In the genomic region with DNA sequence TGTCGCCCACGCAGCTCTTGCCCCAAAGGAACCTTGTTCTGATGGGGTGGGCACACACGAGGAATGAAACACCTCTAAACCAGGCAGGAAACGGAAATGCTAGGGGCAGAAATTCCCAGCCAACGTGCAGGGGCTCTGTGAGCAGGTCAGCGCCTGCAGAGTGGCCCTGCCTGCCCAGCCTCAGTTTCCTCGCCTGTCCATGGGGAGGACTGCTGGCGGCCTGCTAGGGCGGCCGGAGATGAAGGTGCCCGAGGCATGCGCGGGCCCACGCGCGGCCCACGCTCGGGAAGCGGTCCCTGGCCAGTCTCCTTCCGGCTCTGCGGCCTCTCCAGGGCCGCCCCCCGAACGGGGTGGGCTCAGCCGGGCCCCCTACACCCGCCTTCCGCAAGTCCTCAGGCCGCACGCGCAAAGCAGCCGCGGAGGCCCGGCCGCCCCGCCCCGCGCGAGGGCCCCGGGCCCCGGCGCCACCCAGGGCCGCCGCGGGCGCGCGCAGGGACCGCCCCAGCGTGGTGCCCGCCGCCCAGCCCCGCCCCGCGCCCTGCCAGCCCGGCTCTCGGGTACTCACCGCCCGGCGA, we compare ENCODE assay signal across 8 mouse cellular contexts. TPM values are rescaled to one million over a fixed set of nuclear protein-coding genes. Genes with fewer than 3 reads are reported as not detected.
DNase-seq lines count a peak whose midpoint lies in the region; ATAC-seq lines count a peak whose summit lies in the region.

No protein-coding gene starts in this region.

- peaks cover 10% of the 10 kb centered on the region for H3K4me1 ChIP-seq in heart, embryonic 15.5 days (replicated peaks)
- peaks cover 5% of the 10 kb centered on the region; the same call in 1 of the 2 replicates for H3K4me1 ChIP-seq in midbrain, embryonic 11.5 days (ENCODE audit: control insufficient read depth, insufficient read depth, low read length)

- H3K27ac ChIP-seq in heart, embryonic 15.5 days, result no peak overlapping the region
- H3K27ac ChIP-seq in midbrain, embryonic 11.5 days (ENCODE audit: low read depth, low read length), result no peak overlapping the region

- peak; percentile 34 to 48 for DNase-seq in left cerebral cortex, adult 18-20 months (ENCODE audit: low spot score in 2 of 2)
- no peak for DNase-seq in left cerebral cortex, adult 11 months (ENCODE audit: low spot score)
- peak; percentile 38 to 49 for DNase-seq in layer of hippocampus, postnatal 36 days
- DNase-seq in midbrain, embryonic 11.5 days (ENCODE audit: low spot score, missing footprints), result no peak
- DNase-seq in spleen, postnatal 14 days (ENCODE audit: low spot score in 2 of 2), result peak; percentile 19 to 33
- DNase-seq in natural killer cell, adult 2 months (ENCODE audit: low spot score in 2 of 2), result no peak

- H3K9ac ChIP-seq in heart, embryonic 15.5 days, result peak overlapping the region; percentile 59
- H3K9ac ChIP-seq in midbrain, embryonic 11.5 days (ENCODE audit: low read length), result peak overlapping the region; percentile 79

- H3K36me3 ChIP-seq in heart, embryonic 15.5 days, result no peaks in the 10 kb centered on the region
- H3K36me3 ChIP-seq in midbrain, embryonic 11.5 days (ENCODE audit: control insufficient read depth, insufficient read depth, low read length), result no peaks in the 10 kb centered on the region

- peak; percentile 51 for ATAC-seq in common myeloid progenitor, adult 5-6 weeks (replicated peaks; ENCODE audit: low read depth, poor library complexity, severe bottlenecking)
- peak; percentile 75 for ATAC-seq in heart, embryonic 15.5 days (replicated peaks; ENCODE audit: insufficient number of reproducible peaks, insufficient read depth, low FRiP score, low read depth)
- ATAC-seq in midbrain, embryonic 11.5 days (ENCODE audit: low FRiP score), result peak; percentile 90

- H3K27me3 ChIP-seq in heart, embryonic 15.5 days, result peaks cover 50% of the 10 kb centered on the region
- no peaks in the 10 kb centered on the region for H3K27me3 ChIP-seq in midbrain, embryonic 11.5 days (ENCODE audit: control insufficient read depth, insufficient read depth, low read length)

- 4% methylated on average over 34 of the region's 59 CpGs for WGBS in heart, embryonic 15.5 days
- WGBS in midbrain, embryonic 11.5 days, result 3% methylated on average over 29 of the region's 59 CpGs

- H3K9me3 ChIP-seq in heart, embryonic 15.5 days (replicated peaks), result no peaks in the 10 kb centered on the region
- H3K9me3 ChIP-seq in midbrain, embryonic 11.5 days (ENCODE audit: control insufficient read depth, low read length), result no peaks in the 10 kb centered on the region

- H3K4me3 ChIP-seq in heart, embryonic 15.5 days, result peak overlapping the region; percentile 58
- H3K4me3 ChIP-seq in midbrain, embryonic 11.5 days (ENCODE audit: low read depth, low read length), result peak overlapping the region; percentile 63

- H3K4me2 ChIP-seq in heart, embryonic 15.5 days, result peak overlapping the region; percentile 96
- H3K4me2 ChIP-seq in midbrain, embryonic 11.5 days, result peak overlapping the region; percentile 85

RNA-seq across cellular contexts. Expression of a gene that starts 0.4 kb away (rescaled TPM):
- 100 to 1,000 TPM; 137 to 141 TPM for total RNA-seq in left cerebral cortex, adult 18-20 months (2021)
- not detected in 2 replicates for total RNA-seq in common myeloid progenitor, adult 5-6 weeks (2017)
- polyA plus RNA-seq in heart, embryonic 15.5 days (2015; fragmentation: Nextera tagmentation; extraction: Ambion mirVana), result 1.5 and 3.2 TPM in 2 replicates
- total RNA-seq in layer of hippocampus, postnatal 36 days (2021), result 100 to 1,000 TPM; 139 to 145 TPM
- 9.2 and 9.3 TPM in 2 replicates for polyA plus RNA-seq in midbrain, embryonic 11.5 days (2014; fragmentation: Nextera tagmentation; extraction: Ambion mirVana)

Comparison
In these comparisons a context has a peak if more than half of its experiments do, and no peak if none do; other contexts are left out.
1. DNase-seq: peak in left cerebral cortex, adult 18-20 months (2 of 2), layer of hippocampus, postnatal 36 days (2 of 2) and spleen, postnatal 14 days (2 of 2); none in left cerebral cortex, adult 11 months (single experiment), midbrain, embryonic 11.5 days (single experiment) and natural killer cell, adult 2 months (0 of 2).
2. RNA of a gene that starts 0.4 kb away (total RNA-seq): 139 to 145 TPM in layer of hippocampus, postnatal 36 days and 137 to 141 TPM in left cerebral cortex, adult 18-20 months; not detected in common myeloid progenitor, adult 5-6 weeks; every median in the first group is over 100 times any median in the second.
3. Peak in every context shown above with its lines, with median percentiles within 50 percentile points of each other: ATAC-seq.